Mouse (Mus musculus) hindbrain, postnatal 0 days (tissue): Measurements from ENCODE around the gene Dcdc2b. TPM values are rescaled to one million over a fixed set of nuclear protein-coding genes. Genes with fewer than 3 reads are reported as not detected.

ENCODE experiments used
- ATAC-seq: fragments of 200-750 bp; cut with Nextera tagmentation; 2 replicates; pipeline ENCODE4 v1.8.0; 2017; ENCODE audit warnings: mild to moderate bottlenecking, moderate TSS enrichment, moderate library complexity
- DNase-seq: peaks from one replicate; pipeline ENCODE4 v3.0.0-alpha.2; 2015; ENCODE audit warnings: low spot score
- H3K27ac ChIP-seq: fragments of 300-500 bp; sonication (generic); 2 replicates; pipeline ENCODE4 v1.5.1; 2014; ENCODE audit warnings: mild to moderate bottlenecking
- H3K27me3 ChIP-seq: fragments of 300-500 bp; sonication (generic); 2 replicates; pipeline ENCODE4 v1.6.1; 2014; ENCODE audit warnings: low read length, mixed read lengths; ENCODE audit not compliant: insufficient read depth
- H3K36me3 ChIP-seq: fragments of 300-500 bp; sonication (generic); 2 replicates; pipeline ENCODE4 v1.6.1; 2014; ENCODE audit warnings: low read length, mixed read lengths; ENCODE audit not compliant: insufficient read depth
- H3K4me1 ChIP-seq: fragments of 300-500 bp; sonication (generic); 2 replicates; pipeline ENCODE4 v1.6.1; 2014; ENCODE audit warnings: antibody characterized with exemption, low read length, mixed read lengths; ENCODE audit not compliant: insufficient read depth
- H3K4me2 ChIP-seq: fragments of 300-500 bp; sonication (generic); 2 replicates; pipeline ENCODE4 v1.6.1; 2014; ENCODE audit warnings: low read depth, mild to moderate bottlenecking, low read length, moderate library complexity, mixed read lengths
- H3K4me3 ChIP-seq: fragments of 300-500 bp; sonication (generic); 2 replicates; pipeline ENCODE4 v1.5.1; 2014; ENCODE audit warnings: low read length
- H3K9ac ChIP-seq: fragments of 300-500 bp; sonication (generic); replicated peaks from 2 replicates; pipeline ENCODE4 v1.6.1; 2014; ENCODE audit warnings: mild to moderate bottlenecking, low read length, moderate library complexity, mixed read lengths
- H3K9me3 ChIP-seq: fragments of 300-500 bp; sonication (generic); 2 replicates; pipeline ENCODE4 v1.6.1; 2016; ENCODE audit warnings: low read length, mixed read lengths
- CTCF ChIP-seq: IDR thresholded peaks from 2 replicates; pipeline ENCODE4 v1.5.1; 2016; ENCODE audit warnings: antibody characterized with exemption, control low read depth, low read depth
- WGBS: fragments of 180-500 bp; shearing (Covaris S2); extraction: QIAGEN DNeasy Blood & Tissue Kit; methylation state at CpG from one replicate; pipeline ENCODE4 v1.1.7; 2014; 5-methylcytosine and 5-hydroxymethylcytosine counted together
- polyA plus RNA-seq: library from polyadenylated mRNA; unstranded; fragments of >200 nt; fragmentation: Nextera tagmentation; extraction: Ambion mirVana; gene quantifications from 2 replicates; pipeline ENCODE4 v1.2.1, GENCODE M21; 2015
- total RNA-seq: library from RNA; depleted of rRNA; stranded (reverse); fragments of >200 nt; gene quantifications from 2 replicates; pipeline ENCODE4 v1.2.3, GENCODE M21; 2014

Gene Dcdc2b
- total and polyA plus RNA-seq, 2 experiments from 2014 or later = 4.1 TPM; not detected in 1

GRCm38 (mm10) chr4:129582251-129582650 lies 31.8 kb downstream of the Dcdc2b start:
- no peaks in the 10 kb centered on the region for H3K27me3 ChIP-seq
- H3K4me1 ChIP-seq = no peaks in the 10 kb centered on the region; the same call in 1 of the 2 replicates
- WGBS = 88% methylated on average over 1 of the region's 1 CpGs
- no peak for TF ChIP-seq CTCF
- H3K9me3 ChIP-seq = no peaks in the 10 kb centered on the region
- no peaks in the 10 kb centered on the region for H3K36me3 ChIP-seq
- no peak overlapping the region for H3K4me2 ChIP-seq
- DNase-seq (no peak), ATAC-seq (no peak)
- no peak overlapping the region for H3K4me3 ChIP-seq
- no peak overlapping the region for H3K27ac ChIP-seq
- no peak overlapping the region for H3K9ac ChIP-seq

DNA sequence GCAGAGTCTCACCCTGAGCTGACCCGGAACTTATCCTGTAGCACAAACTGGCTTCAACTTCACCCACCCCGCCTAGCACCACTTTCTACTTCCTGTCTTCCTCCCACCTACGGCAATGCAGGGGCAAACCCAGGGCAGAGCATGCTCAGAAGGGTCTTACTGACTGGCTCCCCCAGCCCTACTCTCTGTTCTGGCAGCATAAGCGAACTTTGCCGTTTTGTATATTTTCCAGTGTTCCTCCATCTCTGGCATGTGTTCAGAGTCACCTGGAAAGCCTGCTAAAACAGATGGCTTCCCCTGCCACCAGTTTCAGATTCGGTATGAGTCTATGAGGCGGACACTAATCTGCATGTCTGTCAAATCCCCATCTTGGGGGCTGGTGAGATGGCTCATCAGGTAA lies 33.7 kb downstream of the Dcdc2b start:
- no peak for TF ChIP-seq CTCF
- Histone ChIP-seq H3K4me1 (no peaks in the 10 kb centered on the region; the same call in 1 of the 2 replicates), H3K4me2 (no peak overlapping the region), H3K36me3 (no peaks in the 10 kb centered on the region), H3K27me3 (no peaks in the 10 kb centered on the region), H3K9ac (no peak overlapping the region), H3K4me3 (no peak overlapping the region), H3K27ac (no peak overlapping the region; the same call in 1 of the 2 replicates), H3K9me3 (no peaks in the 10 kb centered on the region)
- ATAC-seq (no peak), DNase-seq (peak; percentile 29)
- WGBS = 66% methylated on average over 7 of the region's 7 CpGs

DNA sequence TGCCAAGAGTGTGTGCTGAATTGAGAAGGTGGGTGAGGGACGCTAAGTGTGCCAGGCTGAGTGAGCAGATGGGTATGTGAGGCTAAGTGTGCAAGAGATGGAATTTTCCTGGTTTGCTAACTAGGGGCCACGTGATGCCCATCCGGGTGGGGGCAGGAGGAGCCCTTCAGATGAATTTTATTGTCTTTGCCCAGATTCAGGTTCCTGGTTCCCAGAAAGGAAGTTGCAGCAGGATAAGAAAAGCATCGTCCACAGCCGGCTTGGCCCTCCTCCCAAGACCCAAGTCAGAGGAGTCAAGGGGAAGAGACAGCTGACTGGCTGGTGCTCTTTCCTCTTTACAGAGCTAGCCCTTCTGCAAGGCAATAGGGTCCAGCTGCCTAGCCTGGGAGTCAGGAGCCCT lies 35.6 kb downstream of the Dcdc2b start, which contains the start of gene Fam167b:
TSS of gene Fam167b (minus strand) at position 84 of the 400 bp plus-strand sequence.
- Histone ChIP-seq H3K27me3 (no peaks in the 10 kb centered on the region), H3K4me3 (no peak within 1 kb of the TSS), H3K4me1 (no peaks in the 10 kb centered on the region; the same call in 1 of the 2 replicates), H3K4me2 (peak within 1 kb of the TSS; percentile 36), H3K36me3 (no peaks in the 10 kb centered on the region), H3K9me3 (no peaks in the 10 kb centered on the region), H3K27ac (no peak within 1 kb of the TSS), H3K9ac (no peak within 1 kb of the TSS)
- WGBS = 88% methylated on average over 5 of the region's 5 CpGs
- no peak for DNase-seq
- ATAC-seq = no peak
- TF ChIP-seq CTCF = no peak

- Histone ChIP-seq H3K9ac (no peak overlapping the region), H3K4me2 (no peak overlapping the region), H3K27ac (no peak overlapping the region), H3K27me3 (no peaks in the 10 kb centered on the region), H3K36me3 (no peaks in the 10 kb centered on the region), H3K4me3 (no peak overlapping the region), H3K9me3 (no peaks in the 10 kb centered on the region), H3K4me1 (no peaks in the 10 kb centered on the region; the same call in 1 of the 2 replicates)
- no peak for TF ChIP-seq CTCF
- DNase-seq = no peak
- ATAC-seq = no peak
- 82% methylated on average over 7 of the region's 7 CpGs for WGBS
These were observed 36.4 kb downstream of the Dcdc2b start for GRCm38 (mm10) chr4:129577688-129578087.

DNA sequence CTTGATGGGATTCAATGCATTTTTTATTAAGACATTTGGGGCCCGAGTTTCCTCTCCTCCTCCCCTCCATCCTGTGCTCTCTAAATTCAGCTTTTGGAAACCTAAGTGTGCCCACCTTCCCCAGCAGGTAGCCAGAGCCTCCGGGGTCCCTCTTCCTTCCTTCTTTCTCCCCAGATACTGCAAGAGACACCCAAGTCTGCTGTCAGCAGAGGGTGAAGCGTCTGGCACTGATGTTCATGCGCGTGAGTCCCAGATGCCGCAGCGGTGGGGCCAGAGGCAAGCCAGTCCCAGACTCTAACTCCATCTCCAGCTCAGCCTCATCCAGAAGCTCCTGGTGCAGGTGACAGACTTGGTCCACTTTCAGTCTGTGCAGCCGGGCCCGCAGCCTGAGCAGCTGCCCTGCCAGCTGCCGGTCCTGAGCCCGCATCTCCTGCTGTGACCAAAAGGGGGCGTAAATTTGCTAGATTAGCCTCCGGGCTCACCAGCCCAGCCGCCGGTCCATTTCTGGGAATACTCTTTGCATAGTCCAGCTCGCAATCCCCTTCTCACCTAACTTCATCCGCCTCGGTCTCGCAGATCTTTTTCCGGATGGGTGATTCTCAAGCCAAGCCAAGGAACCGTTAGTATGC lies 37.1 kb downstream of the Dcdc2b start:
- Histone ChIP-seq H3K27me3 (no peaks in the 10 kb centered on the region), H3K36me3 (no peaks in the 10 kb centered on the region), H3K4me1 (no peaks in the 10 kb centered on the region; the same call in 1 of the 2 replicates), H3K4me3 (no peak overlapping the region), H3K9me3 (no peaks in the 10 kb centered on the region), H3K4me2 (peak overlapping the region; percentile 36), H3K27ac (no peak overlapping the region; the same call in 1 of the 2 replicates), H3K9ac (no peak overlapping the region)
- WGBS = 27% methylated on average over 21 of the region's 21 CpGs
- DNase-seq = peak; percentile 85
- ATAC-seq = peak; percentile 70; the same call in 1 of the 2 replicates
- peak; percentile 61 for TF ChIP-seq CTCF

GRCm38 (mm10) chr4:129575171-129575844 lies 38.7 kb downstream of the Dcdc2b start:
- Histone ChIP-seq H3K4me3 (no peak overlapping the region), H3K9ac (no peak overlapping the region), H3K27ac (no peak overlapping the region), H3K4me1 (no peaks in the 10 kb centered on the region; the same call in 1 of the 2 replicates), H3K9me3 (no peaks in the 10 kb centered on the region), H3K4me2 (no peak overlapping the region), H3K27me3 (no peaks in the 10 kb centered on the region), H3K36me3 (no peaks in the 10 kb centered on the region)
- no peak for TF ChIP-seq CTCF
- ATAC-seq (no peak), DNase-seq (no peak)
- WGBS = 52% methylated on average over 7 of the region's 8 CpGs
